Mouse (Mus musculus): Measurements from ENCODE around the gene Casz1.

DNA sequence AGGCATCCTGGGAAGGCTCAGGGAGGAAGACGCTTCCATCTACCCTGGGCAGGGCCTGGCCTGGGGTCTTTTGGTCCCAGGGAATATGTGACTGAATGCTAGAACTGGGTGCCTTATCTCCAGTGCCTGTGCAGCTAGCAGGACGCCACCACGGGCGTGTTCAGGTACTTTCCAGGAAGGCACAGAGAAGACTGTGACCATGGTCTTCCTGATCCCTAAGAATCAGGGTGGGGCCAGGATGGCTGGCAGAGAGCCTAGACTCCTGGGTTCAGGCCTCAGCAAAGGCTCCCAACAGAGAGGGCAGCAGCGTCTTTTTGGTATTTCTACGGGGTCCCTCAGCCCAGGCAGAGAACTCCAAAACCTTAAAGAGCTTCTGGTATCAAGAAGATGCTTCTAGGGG, 146.3 kb downstream of the Casz1 start:
- peak; percentile 50 for TF ChIP-seq CTCF (IDR thresholded peaks at IDR 0.05; ENCODE audit: low read depth)
- TF ChIP-seq EP300 (optimal IDR thresholded peaks at IDR 0.05) = no peak
